Mouse (Mus musculus) cerebellum, postnatal 4 days (tissue): Measurements from ENCODE around the gene Col7a1.
A peak's percentile ranks its signal among the peaks of the same experiment; 100 is the strongest.

Experiments
- DNase-seq, 2 experiments: peaks; one replicate each; pipeline ENCODE4 v3.0.0; 2022; ENCODE audit warnings: low spot score in 2 of 2, mixed read lengths in 1 of 2

The Col7a1 gene

DNA sequence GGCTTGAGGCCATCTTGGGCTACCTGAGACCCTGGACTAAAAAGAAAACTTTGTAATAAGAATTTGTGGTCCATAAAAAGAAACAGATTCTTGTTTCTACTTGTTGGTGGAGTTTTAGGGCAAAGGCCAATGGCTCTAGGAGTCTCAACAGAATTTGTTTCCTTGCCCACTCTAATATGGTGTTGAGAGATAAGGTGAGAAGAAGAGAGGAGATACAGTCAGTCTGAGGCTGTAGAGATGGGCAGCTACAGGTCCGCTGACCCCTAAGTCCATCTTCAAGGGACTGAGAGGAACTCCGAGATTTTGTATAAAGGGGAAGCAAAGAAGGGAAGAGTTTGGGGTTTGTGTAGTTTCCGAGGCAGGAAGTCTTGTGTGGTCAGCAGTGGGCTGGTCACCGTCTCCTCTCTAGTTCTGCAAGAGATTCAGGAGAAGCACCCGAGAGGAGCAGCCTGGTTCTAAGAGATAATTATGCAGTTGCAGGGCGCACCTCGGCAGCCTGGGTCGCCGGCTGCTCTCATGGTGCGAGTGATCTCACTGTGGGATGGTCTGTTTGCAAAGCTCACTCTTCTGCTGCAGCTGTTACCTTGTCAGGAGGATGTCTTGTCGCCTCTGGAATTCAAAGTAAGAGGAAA lies 63.7 kb downstream of the Col7a1 start:
- DNase-seq, result no peak

DNA sequence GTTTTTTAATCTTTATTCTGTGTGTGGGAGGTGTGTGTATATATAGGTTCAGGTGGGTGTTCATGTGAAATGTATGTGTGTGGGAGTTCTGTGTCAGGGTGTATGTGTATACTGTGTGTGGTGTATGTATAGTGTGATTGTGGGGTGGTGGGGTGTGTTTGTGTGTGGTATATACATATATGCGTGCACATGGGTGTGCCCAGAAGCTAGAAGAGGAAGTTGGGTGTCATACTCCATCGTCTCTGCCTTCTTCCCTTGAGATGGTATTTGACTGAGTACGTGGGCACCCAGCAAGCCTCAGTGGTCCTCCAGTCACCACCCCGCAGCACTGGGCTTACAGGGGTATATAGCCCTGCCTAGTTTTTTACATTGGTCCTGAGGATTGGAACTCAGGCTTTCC lies 68.0 kb downstream of the Col7a1 start:
- no peak for DNase-seq

DNA sequence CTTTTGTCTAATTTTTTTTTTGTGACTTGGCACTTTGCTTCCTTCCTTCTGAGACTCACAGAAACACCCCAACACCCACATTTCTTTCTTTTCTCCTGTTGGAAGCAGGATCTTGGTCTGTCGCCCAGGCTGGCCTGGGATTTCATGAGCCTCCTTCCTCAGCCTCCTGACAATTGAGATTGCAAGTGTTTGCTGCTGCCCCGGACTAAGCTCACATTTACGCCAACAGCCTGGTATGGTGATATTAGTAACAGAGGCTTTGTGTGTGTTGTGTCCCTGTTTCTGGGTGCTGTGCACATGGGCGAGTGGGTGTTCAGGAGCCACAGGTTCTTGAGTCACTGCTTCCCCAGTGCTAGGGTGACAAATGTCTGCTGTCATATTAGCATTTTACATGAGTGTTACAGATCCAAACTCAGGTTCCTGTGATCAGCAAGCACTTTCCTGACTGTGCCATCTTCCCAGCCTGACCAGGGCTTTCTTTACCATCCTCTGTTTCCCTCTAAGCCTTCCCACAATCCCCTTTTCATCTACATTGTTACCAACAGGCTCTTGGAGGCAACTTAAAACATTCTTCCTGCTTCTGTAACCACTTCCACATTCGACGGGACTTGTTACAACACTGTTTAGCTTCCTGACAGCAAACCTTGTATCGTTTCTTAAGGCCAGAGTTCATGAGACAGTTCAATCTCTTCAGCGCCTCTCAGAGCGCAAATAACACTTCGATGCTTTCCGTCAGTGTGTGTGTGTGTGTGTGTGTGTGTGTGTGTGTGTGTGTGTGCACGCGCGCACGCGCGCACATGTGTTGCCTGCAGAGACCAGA lies 69.7 kb downstream of the Col7a1 start:
- DNase-seq, result no peak

DNA sequence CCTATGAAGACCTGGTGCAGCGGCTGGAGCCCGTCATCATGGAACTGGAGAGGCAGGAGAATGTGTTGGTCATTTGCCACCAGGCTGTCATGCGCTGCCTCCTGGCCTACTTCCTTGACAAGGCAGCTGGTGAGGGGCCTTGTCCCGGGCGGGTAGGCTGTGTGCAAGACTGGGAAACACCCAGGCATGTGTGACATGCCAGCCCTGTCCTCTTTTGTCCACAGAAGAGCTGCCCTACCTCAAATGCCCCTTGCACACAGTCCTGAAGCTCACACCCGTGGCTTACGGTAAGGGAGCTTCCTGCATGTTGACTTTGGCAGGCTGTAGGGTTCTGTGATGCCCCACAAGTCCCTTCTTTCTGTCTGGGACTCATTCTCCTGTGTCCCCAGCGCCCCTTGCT lies 74.1 kb downstream of the Col7a1 start:
- no peak for DNase-seq

DNA sequence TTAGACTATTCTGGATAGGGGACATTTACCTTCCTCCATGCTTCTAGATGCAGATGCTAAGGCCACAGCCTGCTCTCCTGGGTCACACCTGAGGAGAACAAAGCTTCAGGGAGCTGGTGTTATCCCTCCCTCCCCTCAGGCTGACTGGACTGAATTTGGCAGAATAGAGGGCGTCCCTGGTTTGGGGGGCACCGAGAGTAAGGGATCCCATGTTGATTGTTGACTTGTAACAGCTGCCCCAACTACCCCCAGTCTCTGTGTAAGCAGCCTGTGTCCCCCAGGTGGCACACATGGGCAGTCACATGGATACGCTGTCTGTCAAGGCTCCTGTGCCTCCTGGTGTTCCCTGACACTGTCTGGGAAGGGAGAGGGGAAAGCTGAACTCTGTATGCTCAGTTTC lies 75.0 kb downstream of the Col7a1 start:
- DNase-seq, result peak in 1 of 2 experiments; percentile 11

DNA sequence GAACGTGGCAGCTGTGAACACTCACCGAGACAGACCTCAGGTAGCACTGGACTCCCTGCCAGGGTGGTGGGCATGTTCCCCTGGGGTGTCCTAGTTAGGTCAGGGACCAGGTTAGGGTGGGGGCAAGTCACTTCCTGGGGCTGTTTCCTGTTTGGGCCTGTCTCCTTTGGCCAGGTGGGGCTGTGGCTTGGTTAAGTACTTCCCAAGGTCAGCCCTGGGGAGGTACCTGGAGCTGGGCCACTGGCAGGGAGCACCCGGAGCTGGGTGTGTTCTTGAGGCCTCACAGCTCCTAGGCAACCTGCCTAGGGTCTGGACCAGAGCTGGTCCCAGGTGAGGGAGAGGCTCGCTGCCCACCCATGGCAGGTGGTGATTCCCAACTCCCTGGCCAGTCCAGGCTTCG lies 75.5 kb downstream of the Col7a1 start:
- no peak for DNase-seq

DNA sequence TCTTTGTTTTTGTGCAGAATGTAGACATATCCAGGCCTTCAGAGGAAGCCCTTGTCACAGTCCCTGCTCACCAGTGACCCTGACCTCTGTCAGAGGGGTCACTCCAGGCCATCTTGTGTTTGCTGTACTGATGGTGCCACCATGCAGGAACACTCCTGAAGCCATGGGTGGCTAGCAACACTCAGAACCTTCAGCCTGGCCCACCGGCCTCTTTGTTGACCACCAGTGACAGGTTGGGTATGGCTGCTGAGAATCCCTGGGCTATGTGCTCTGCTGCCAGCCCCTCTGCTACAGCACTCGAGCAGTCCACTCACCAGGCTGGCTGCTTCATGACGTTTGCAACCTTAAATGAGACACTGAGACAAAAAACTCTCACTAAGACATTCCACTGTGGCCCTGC lies 76.9 kb downstream of the Col7a1 start:
- DNase-seq, result no peak

DNA sequence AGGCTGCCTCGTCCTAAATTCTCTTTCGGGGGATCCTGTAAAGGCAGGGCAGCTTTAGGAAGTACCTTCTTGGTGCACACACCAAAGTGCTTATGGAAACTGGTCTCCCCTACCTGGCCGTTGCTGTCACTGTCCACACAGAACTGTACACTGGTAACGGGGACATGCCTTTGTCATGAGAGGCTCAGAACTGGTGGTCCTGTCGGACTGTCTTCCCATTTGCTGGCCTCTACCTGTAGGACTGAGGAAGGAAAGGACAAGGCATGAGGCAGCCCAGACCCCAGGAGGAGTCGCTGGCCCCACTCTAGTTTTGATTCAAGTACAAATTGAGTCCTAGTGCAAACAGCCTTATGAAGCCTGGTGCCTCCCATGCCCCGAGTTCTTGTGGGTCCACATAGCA lies 77.6 kb downstream of the Col7a1 start:
- no peak for DNase-seq

DNA sequence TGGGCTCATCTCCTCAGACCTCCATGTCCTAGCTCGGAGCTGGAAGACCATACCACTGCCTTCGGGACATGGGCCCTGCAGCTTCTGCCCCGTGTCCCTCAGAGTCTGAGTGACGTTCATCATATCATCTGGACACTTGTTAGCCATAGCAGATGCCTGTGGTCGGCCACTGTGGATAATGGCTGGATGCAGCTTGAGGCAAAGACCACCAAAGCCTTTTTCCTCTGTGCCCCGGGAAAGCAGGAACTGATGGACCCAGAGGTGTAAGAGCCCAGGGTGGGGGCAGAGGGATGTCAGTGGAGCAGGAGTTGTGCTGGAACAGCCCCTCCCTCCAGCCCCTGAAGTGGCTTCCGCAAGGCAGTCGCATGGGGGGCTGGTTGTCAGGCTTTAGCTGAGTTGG lies 78.3 kb downstream of the Col7a1 start:
- no peak for DNase-seq

DNA sequence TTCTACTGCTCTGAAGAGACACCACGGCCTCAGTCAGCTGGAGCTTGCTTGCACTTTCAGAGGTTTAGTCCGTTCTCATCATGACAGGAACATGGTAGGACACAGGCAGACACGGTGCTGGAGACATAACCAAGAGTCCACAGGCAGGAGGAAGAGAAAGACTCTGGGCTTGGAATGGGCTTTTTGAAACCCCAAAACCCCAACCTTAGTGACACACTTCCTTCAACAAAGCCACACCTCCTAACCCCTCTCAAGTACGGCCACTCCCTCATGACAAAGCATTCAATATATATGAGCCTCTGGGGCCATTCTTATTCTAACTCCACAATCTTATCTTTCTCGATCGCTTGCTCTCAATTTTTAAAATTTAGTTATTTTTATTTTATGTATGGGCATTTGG lies 79.0 kb downstream of the Col7a1 start:
- no peak for DNase-seq
